In genomic region chr17:11611459-11611858, GRCm38 (mm10) we compare ENCODE assay signal across 9 mouse cellular contexts.
DNase-seq lines count a peak whose midpoint lies in the region; ATAC-seq lines count a peak whose summit lies in the region.
"Had no signal": no experiment of that assay in that cellular context is flagged by ENCODE, and none has a peak within 500 bp of the region (broad histone marks: within the 10 kb centered on the region; RNA-seq: fewer than 3 reads in every experiment).

No protein-coding gene starts in this region.

- H3K27me3 ChIP-seq in neural tube, embryonic 15.5 days (replicated peaks): no peaks in the 10 kb centered on the region
- H3K27me3 ChIP-seq in hindbrain, embryonic 11.5 days (ENCODE audit: control insufficient read depth, insufficient read depth, low read length): no peaks in the 10 kb centered on the region

- H3K4me3 ChIP-seq in neural tube, embryonic 15.5 days (replicated peaks): no peak overlapping the region
- no peak overlapping the region for H3K4me3 ChIP-seq in hindbrain, embryonic 11.5 days (ENCODE audit: low read depth, low read length)
- H3K4me3 ChIP-seq: erythroblast, embryonic 14.5 days had no signal

- no peaks in the 10 kb centered on the region for H3K36me3 ChIP-seq in neural tube, embryonic 15.5 days
- no peaks in the 10 kb centered on the region for H3K36me3 ChIP-seq in hindbrain, embryonic 11.5 days (ENCODE audit: control insufficient read depth, insufficient read depth, low read length)

- H3K4me1 ChIP-seq in neural tube, embryonic 15.5 days: peaks cover 28% of the 10 kb centered on the region
- no peaks in the 10 kb centered on the region for H3K4me1 ChIP-seq in hindbrain, embryonic 11.5 days (replicated peaks; ENCODE audit: control insufficient read depth, insufficient read depth, low read length)

- H3K9ac ChIP-seq in neural tube, embryonic 15.5 days (replicated peaks): no peak overlapping the region
- no peak overlapping the region for H3K9ac ChIP-seq in hindbrain, embryonic 11.5 days (ENCODE audit: low read depth, low read length)

- ATAC-seq in neural tube, embryonic 15.5 days (ENCODE audit: low FRiP score): no peak
- ATAC-seq in hindbrain, embryonic 11.5 days (ENCODE audit: low FRiP score): no peak
- ATAC-seq in erythroid progenitor cell, adult 5-6 weeks (replicated peaks; ENCODE audit: low FRiP score, poor library complexity, severe bottlenecking): no peak

- H3K4me2 ChIP-seq in neural tube, embryonic 15.5 days: no peak overlapping the region
- H3K4me2 ChIP-seq in hindbrain, embryonic 11.5 days (replicated peaks; ENCODE audit: low read depth, low read length): no peak overlapping the region

- 15% methylated on average over 7 of the region's 7 CpGs for WGBS in neural tube, embryonic 15.5 days
- 17% methylated on average over 7 of the region's 7 CpGs for WGBS in hindbrain, embryonic 11.5 days

- DNase-seq in neural tube, embryonic 10.5 days (ENCODE audit: extremely low spot score, low spot score): peak; percentile 62
- peak; percentile 79 for DNase-seq in adrenal gland, postnatal 10 days
- DNase-seq in embryo, embryonic 9.5 days (ENCODE audit: extremely low spot score): peak; percentile 54
- peak; percentile 77 for DNase-seq in hindbrain, embryonic 11.5 days (ENCODE audit: low spot score)
- DNase-seq in left cerebral cortex, adult 8-10 months (ENCODE audit: low spot score in 2 of 2): peak; percentile 54 to 55
- peak; percentile 10 to 18 for DNase-seq in natural killer cell, adult 2 months (ENCODE audit: low spot score in 2 of 2)

- H3K27ac ChIP-seq in neural tube, embryonic 15.5 days (replicated peaks): no peak overlapping the region
- no peak overlapping the region for H3K27ac ChIP-seq in hindbrain, embryonic 11.5 days (ENCODE audit: low read depth, low read length)

- H3K9me3 ChIP-seq in neural tube, embryonic 15.5 days (replicated peaks): no peaks in the 10 kb centered on the region
- H3K9me3 ChIP-seq in hindbrain, embryonic 11.5 days (ENCODE audit: control insufficient read depth, low read length): no peaks in the 10 kb centered on the region

Comparison
In these comparisons a context has a peak if more than half of its experiments do, and no peak if none do; other contexts are left out.
1. DNase-seq: peak in every context shown above with its lines; median percentile 79 in adrenal gland, postnatal 10 days; 77 in hindbrain, embryonic 11.5 days; 62 in neural tube, embryonic 10.5 days; 54 in left cerebral cortex, adult 8-10 months; 54 in embryo, embryonic 9.5 days; 14 in natural killer cell, adult 2 months.